Mouse (Mus musculus) left cerebral cortex, postnatal 14 days (tissue): ENCODE data around the gene Polrmt. TPM values are rescaled to one million over a fixed set of nuclear protein-coding genes. Genes with fewer than 3 reads are reported as not detected.

Experiments used
- DNase-seq, 2 experiments: peaks; one replicate each; pipeline ENCODE4 v3.0.0; 2021 to 2022; ENCODE audit warnings: low spot score in 2 of 2, mixed read lengths in 1 of 2
- intact Hi-C: fragments of 180-260 bp; cut with DNase I; formaldehyde crosslinking; loops from one replicate; pipeline ENCODE4 v1.15.1; 2025
- total RNA-seq, 2 experiments: library from RNA; stranded (reverse); gene quantifications; 2 replicates each; pipeline ENCODE4 v1.2.3; 2021

Gene Polrmt
- total RNA-seq, 2 experiments from 2014 or later = 43.8 to 45.4 TPM

- DNase-seq = peak in 1 of 2 experiments; percentile 64
- intact Hi-C loops = no loop called here
Observed at GRCm38 (mm10) chr10:79754856-79755516, 8.6 kb upstream of the Polrmt start, which contains the start of gene Fgf22. TSS of gene Fgf22 (plus strand) at chr10:79755076.

DNA sequence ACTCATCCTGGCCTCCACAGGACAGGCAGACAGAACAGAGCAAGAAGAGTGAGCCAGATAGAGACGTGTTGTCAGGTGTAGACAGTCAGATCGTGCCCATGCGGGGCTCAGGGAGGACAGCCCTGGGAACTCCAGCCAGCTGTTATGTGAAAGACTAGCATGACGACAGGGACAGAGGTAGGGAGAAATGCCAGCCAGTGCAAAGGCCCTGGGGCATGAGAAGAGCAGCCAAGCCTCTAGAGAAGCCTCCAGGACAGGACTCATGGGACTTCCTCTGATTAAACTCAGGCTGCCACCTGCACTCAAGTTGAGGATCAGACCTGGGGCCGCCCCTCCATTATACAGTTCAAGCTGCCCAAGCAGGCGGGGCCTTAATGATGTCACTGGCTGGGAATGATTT, 2.1 kb upstream of the Polrmt start:
- intact Hi-C loops = no loop called here
- no peak for DNase-seq

DNA sequence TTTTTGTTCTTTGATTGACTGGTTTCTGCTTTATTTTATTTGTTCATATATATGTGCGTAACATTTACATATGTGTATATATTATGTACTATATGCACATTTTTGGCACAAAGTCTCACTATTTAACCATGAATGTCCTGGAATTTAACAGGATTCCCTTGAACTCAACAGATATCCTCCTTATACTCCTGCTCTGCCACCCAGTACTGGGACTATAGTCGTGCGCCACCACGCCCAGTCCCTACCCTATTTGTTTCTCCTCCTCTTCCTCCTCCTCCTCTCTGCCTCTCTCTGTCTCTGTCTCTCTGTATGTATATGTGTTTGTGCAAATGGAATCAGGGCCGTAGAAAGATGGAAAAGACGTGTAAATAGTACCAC, 382 bp upstream of the Polrmt start:
- intact Hi-C loops = no loop called here
- DNase-seq = no peak

- no peak for DNase-seq
- intact Hi-C loops = no loop called here
Observed at GRCm38 (mm10) chr10:79745411-79745810, 970 bp downstream of the Polrmt start.

- DNase-seq = no peak
- intact Hi-C loops = no loop called here
Observed at GRCm38 (mm10) chr10:79743650-79744365, 2.6 kb downstream of the Polrmt start.

GRCm38 (mm10) chr10:79743161-79743560, 3.2 kb downstream of the Polrmt start:
- DNase-seq = no peak
- intact Hi-C loops = no loop called here

GRCm38 (mm10) chr10:79740863-79741262, 5.5 kb downstream of the Polrmt start:
- no peak for DNase-seq
- intact Hi-C loops = no loop called here

GRCm38 (mm10) chr10:79739234-79739633, 7.1 kb downstream of the Polrmt start:
- no peak for DNase-seq
- intact Hi-C loops = no loop called here

- no peak for DNase-seq
- intact Hi-C loops = no loop called here
Observed at GRCm38 (mm10) chr10:79738259-79738658, 8.1 kb downstream of the Polrmt start.

DNA sequence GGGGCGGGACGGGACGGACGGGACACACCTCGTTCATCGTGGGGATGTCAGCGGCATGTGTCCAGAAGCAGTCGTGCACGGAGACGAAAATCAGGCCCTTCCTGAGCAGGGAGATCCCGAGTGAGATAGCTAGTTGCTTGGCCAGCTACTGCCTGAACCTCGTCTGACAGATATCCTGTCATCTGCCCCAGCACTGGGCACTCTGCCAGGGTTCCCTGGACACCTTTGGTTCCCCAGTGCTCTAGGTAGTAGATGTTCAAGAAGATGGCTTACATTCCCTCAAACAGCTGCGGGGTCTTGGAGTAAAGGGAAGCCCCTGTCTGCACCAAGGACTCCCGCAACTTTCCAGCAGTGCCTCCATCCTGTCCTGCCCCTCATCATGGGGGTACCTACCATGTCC, 9.7 kb downstream of the Polrmt start:
- DNase-seq = no peak
- intact Hi-C loops = no loop called here

- no peak for DNase-seq
- intact Hi-C loops = no loop called here
Observed at GRCm38 (mm10) chr10:79735361-79735760, 11.0 kb downstream of the Polrmt start.

DNA sequence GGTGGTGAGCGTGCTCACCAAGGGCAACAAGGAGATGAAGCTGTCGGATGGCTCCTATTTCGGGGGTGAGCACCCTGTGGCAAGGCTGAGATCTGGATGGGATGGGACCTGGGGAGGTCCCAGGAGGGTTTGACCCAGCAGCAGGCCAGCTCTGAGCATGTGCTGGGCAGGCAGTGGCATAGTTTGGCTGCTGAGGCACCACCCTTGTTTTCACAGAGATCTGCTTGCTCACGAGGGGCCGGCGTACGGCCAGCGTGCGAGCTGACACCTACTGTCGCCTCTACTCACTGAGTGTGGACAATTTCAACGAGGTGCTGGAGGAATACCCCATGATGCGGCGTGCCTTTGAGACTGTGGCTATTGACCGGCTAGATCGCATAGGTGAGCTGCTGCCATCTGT, 12.5 kb downstream of the Polrmt start:
- intact Hi-C loops = no loop called here
- no peak for DNase-seq

DNA sequence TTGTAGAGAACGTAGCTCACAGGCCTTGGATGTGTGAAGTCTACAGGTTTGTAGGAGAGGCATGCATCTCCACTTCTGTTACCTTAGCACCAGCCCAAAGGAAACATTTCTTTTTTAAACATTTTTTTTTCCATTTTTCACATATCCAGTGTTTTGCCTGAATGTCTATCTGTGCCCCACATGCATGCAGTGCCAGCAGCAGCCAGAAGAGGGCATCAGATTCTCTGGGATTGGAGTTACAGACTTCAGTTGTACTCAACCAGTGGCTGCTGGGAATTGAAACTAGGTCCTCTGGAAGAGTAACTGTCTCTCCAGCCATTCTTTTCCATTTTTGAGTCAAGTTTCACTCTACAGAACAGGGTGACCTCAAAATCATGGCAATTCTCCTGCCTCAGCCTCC, 13.9 kb downstream of the Polrmt start:
- peak; percentile 56 to 65 for DNase-seq
- intact Hi-C loops = no loop called here

DNA sequence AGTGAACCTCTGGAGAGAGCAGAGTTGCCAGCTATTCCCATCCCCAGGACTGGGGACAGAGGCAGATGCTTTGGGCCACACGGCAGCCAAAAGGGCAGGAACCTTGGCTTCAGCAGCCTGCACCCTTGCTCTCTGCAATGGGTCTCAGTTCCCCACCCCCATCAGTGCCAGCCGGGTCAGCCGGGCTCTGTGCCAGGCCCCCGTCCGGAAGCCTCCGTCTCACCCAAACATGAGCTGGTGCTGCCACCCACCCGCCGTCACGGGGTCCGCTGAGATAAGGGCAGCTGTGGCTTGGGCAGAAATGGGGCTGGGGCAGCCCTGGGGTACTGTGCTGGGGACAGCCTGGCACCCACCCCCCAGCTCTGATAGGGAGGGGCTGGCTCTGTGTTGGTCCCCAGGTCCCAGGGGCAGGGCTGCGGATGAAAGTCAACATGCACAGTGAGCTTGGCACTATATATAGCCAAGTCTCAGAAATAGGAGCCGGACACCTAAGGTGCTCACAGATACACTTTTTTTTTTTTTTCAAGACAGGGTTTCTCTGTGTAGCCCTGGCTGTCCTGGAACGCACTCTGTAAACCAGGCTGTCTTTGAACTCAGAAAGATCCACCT, 16.9 kb downstream of the Polrmt start:
- intact Hi-C loops = no loop called here
- no peak for DNase-seq

DNA sequence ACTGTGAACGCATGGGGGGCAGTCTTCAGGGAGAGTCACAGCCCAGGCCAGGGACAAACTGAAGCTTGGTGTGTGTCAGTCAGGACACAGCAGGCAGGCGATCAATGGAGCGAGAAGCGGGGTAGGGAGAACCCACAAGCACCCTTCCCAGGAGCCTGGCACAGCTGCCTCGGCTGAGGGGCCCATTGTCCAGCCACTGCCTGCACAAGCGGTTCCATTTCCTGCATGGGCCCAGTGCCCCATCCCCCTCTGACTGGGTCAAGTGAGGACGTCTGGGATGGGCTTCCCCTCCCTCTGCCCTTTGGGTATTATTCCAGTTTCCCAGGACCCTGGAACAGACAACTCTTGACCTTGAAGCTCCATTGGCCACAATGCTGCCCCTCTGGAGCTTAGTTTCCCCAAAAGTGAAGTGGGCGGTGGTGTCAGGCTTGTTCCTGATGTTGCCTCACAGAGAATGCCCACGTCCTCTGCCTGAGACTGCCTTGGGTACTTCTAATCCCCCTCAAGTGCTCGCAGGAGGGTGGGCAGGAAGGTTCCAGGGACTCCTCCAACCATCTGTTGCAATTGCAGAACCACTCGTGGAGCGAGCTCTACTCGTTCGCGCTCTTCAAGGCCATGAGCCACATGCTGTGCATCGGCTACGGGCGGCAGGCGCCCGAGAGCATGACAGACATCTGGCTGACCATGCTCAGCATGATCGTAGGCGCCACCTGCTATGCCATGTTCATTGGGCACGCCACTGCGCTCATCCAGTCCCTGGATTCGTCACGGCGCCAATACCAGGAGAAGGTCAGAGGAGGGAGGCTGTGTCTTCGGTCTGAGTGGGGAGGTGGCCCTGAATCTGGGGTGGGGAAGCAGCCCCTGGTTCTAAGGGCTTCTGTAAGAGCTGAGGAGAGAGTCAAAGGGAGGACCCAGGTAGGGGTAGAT, 17.8 kb downstream of the Polrmt start:
- DNase-seq = peak; percentile 43 to 64
- intact Hi-C loops = no loop called here

DNA sequence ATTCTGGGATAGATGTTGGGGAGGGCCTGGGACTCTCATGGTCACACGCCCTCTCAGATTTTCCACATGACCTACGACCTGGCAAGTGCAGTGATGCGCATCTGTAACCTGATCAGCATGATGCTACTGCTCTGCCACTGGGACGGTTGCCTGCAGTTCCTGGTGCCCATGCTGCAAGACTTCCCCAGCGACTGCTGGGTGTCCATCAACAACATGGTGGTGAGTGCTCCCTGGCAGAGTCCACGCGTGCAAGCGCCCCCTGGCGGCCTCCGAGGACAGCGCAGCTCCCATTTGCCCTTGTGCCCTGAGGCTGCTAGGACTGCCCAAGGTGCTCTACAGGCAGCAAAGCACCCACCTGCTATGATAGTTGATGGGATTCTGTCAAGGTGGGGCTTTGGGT, 20.3 kb downstream of the Polrmt start:
- no peak for DNase-seq
- intact Hi-C loops = no loop called here

- no peak for DNase-seq
- intact Hi-C loops = no loop called here
Observed at GRCm38 (mm10) chr10:79723692-79724091, 22.7 kb downstream of the Polrmt start.

- intact Hi-C loops = no loop called here
- DNase-seq = no peak
Observed at GRCm38 (mm10) chr10:79723047-79723446, 23.3 kb downstream of the Polrmt start.

GRCm38 (mm10) chr10:79721089-79721488, 25.3 kb downstream of the Polrmt start:
- intact Hi-C loops = no loop called here
- DNase-seq = no peak
